Mouse (Mus musculus) kidney, adult 2 months (tissue): ENCODE measurements around the gene Borcs6. TPM values are rescaled to one million over a fixed set of nuclear protein-coding genes. Genes with fewer than 3 reads are reported as not detected.

ENCODE experiments used
- DNase-seq: peaks from one replicate; pipeline ENCODE4 v3.0.0; 2021
- H3K27ac ChIP-seq: fragments of 200-500 bp; 2 replicates; pipeline ENCODE4 v1.5.1; 2012; ENCODE audit warnings: low read depth, low read length, control low read depth, inconsistent platforms; ENCODE audit not compliant: insufficient read depth
- H3K27me3 ChIP-seq: fragments of 200-500 bp; replicated peaks from 2 replicates; pipeline ENCODE4 v1.6.1; 2012; ENCODE audit warnings: mild to moderate bottlenecking, moderate library complexity, low read length, inconsistent platforms; ENCODE audit not compliant: control insufficient read depth, insufficient read depth
- H3K36me3 ChIP-seq: fragments of 200-500 bp; 2 replicates; pipeline ENCODE4 v1.6.1; 2012; ENCODE audit warnings: mild to moderate bottlenecking, moderate library complexity, low read length, inconsistent platforms; ENCODE audit not compliant: control insufficient read depth, insufficient read depth
- H3K4me1 ChIP-seq: fragments of 200-500 bp; 2 replicates; pipeline ENCODE4 v1.6.1; 2011; ENCODE audit warnings: low read length; ENCODE audit not compliant: control insufficient read depth, insufficient read depth
- H3K4me3 ChIP-seq: fragments of 200-500 bp; 2 replicates; pipeline ENCODE4 v1.5.1; 2011; ENCODE audit warnings: mild to moderate bottlenecking, low read depth, low read length, control low read depth; ENCODE audit not compliant: insufficient read depth
- CTCF ChIP-seq: fragments of 200-500 bp; conservative IDR thresholded peaks from 2 replicates; pipeline ENCODE4 v1.5.1; 2011; ENCODE audit warnings: low read depth, mild to moderate bottlenecking, control low read depth, low read length, moderate library complexity, mixed read lengths; ENCODE audit not compliant: insufficient read depth, insufficient read length
- POLR2A ChIP-seq: fragments of 200-500 bp; IDR thresholded peaks from one replicate; pipeline ENCODE4 v1.6.1; 2011; ENCODE audit warnings: low read depth, low read length, control low read depth
- WGBS: fragments of 180-500 bp; shearing (Covaris S2); methylation state at CpG from one replicate; pipeline ENCODE4 v1.1.7; 2018; 5-methylcytosine and 5-hydroxymethylcytosine counted together
- polyA plus RNA-seq: library from polyadenylated mRNA; depleted of rRNA; stranded (reverse); fragments of >200 nt; gene quantifications from 2 replicates; pipeline ENCODE4 v1.2.3, GENCODE M21; 2012; rRNA removed

Borcs6 gene
- polyA plus RNA-seq, 1 experiment: 14.8 TPM

GRCm38 (mm10) chr11:69109032-69109900 lies 49.7 kb downstream of the Borcs6 start:
- DNase-seq: no peak
- no peaks in the 10 kb centered on the region for H3K27me3 ChIP-seq
- no peak overlapping the region for H3K27ac ChIP-seq
- H3K4me3 ChIP-seq: no peak overlapping the region
- 91% methylated on average over 13 of the region's 13 CpGs for WGBS
- TF ChIP-seq POLR2A: no peak
- no peak for TF ChIP-seq CTCF
- peaks cover 21% of the 10 kb centered on the region for H3K36me3 ChIP-seq
- H3K4me1 ChIP-seq: no peaks in the 10 kb centered on the region

GRCm38 (mm10) chr11:69110319-69111046 lies 51.0 kb downstream of the Borcs6 start:
- no peak for TF ChIP-seq CTCF
- no peak for TF ChIP-seq POLR2A
- Histone ChIP-seq H3K4me1 (no peaks in the 10 kb centered on the region), H3K36me3 (peaks cover 16% of the 10 kb centered on the region), H3K4me3 (peak overlapping the region; percentile 10; the same call in 1 of the 2 replicates), H3K27ac (no peak overlapping the region), H3K27me3 (no peaks in the 10 kb centered on the region)
- peak; percentile 94 for DNase-seq
- 6% methylated on average over 30 of the region's 30 CpGs for WGBS

Other genes with a start within 250 kb of the Borcs6 start
- gene Ndel1, start 187.9 kb upstream of the Borcs6 start, polyA plus RNA-seq: 88.9 and 104 TPM in 2 replicates
- gene Rnf222, start 171.2 kb upstream of the Borcs6 start, polyA plus RNA-seq: 0.07 and 0.13 TPM in 2 replicates
- gene Rpl26, start 158.1 kb upstream of the Borcs6 start, polyA plus RNA-seq: 1,040 and 1,128 TPM in 2 replicates
- gene Odf4, start 132.6 kb upstream of the Borcs6 start, polyA plus RNA-seq: 0.33 and 0.46 TPM in 2 replicates
- gene Arhgef15, start 102.2 kb upstream of the Borcs6 start, polyA plus RNA-seq: 38.2 and 44.7 TPM in 2 replicates
- 38.9 and 46.2 TPM in 2 replicates for gene Slc25a35, start 91.6 kb upstream of the Borcs6 start, polyA plus RNA-seq
- 43.0 and 43.9 TPM in 2 replicates for gene Rangrf, start 84.5 kb upstream of the Borcs6 start, polyA plus RNA-seq
- 17.2 and 18.4 TPM in 2 replicates for gene Pfas, start 51.3 kb upstream of the Borcs6 start, polyA plus RNA-seq
- gene Ctc1, start 43.8 kb upstream of the Borcs6 start, polyA plus RNA-seq: 30.1 and 31.4 TPM in 2 replicates
- 1.7 TPM in 2 replicates for gene Aurkb, start 14.1 kb upstream of the Borcs6 start, polyA plus RNA-seq
- 41.7 and 48.0 TPM in 2 replicates for gene Tmem107, start 11.1 kb downstream of the Borcs6 start, polyA plus RNA-seq
- 102 and 106 TPM in 2 replicates for gene Vamp2, start 28.8 kb downstream of the Borcs6 start, polyA plus RNA-seq
- 13.5 and 14.7 TPM in 2 replicates for gene Per1, start 35.5 kb downstream of the Borcs6 start, polyA plus RNA-seq
- gene Hes7, start 60.7 kb downstream of the Borcs6 start, polyA plus RNA-seq: 0.18 and 0.19 TPM in 2 replicates
- 0.74 and 0.79 TPM in 2 replicates for gene 9130213A22Rik, start 62.9 kb downstream of the Borcs6 start, polyA plus RNA-seq
- gene Aloxe3, start 66.2 kb downstream of the Borcs6 start, polyA plus RNA-seq: 0.39 and 0.48 TPM in 2 replicates
- 0.27 TPM in 2 replicates for gene Alox12b, start 97.3 kb downstream of the Borcs6 start, polyA plus RNA-seq
- 0.05 and 0.08 TPM in 2 replicates for gene Alox8, start 138.1 kb downstream of the Borcs6 start, polyA plus RNA-seq
- gene Gucy2e, start 177.3 kb downstream of the Borcs6 start, polyA plus RNA-seq: 0.02 TPM in 1 of 2 replicates, not detected in the other